Mouse (Mus musculus) ES-Bruce4 (cell line): ENCODE measurements at regions not wholly inside any gene's neighbourhood (a gene's known extent, or its start where the extent isn't known, plus 50 kb on each side); places are given as distances from the start of the nearest gene placed in this dataset.

ENCODE experiments used
- CTCF ChIP-seq: IDR thresholded peaks from one replicate; pipeline ENCODE4 v1.8.1; 2011; ENCODE audit warnings: low read depth, low read length
- POLR2A ChIP-seq: IDR thresholded peaks from one replicate; pipeline ENCODE4 v1.8.1; 2011; ENCODE audit warnings: low read length; ENCODE audit not compliant: insufficient read depth

- TF ChIP-seq CTCF (no peak), POLR2A (no peak)
These were observed 416.2 kb upstream of the Prmt6 start for GRCm38 (mm10) chr3:110666992-110667391.
